Mouse (Mus musculus) adrenal gland, postnatal 4 days (tissue): ENCODE data around the gene Lgi2. TPM values are rescaled to one million over a fixed set of nuclear protein-coding genes. Genes with fewer than 3 reads are reported as not detected.

Experiments
- total RNA-seq, 2 experiments: library from RNA; stranded (reverse); gene quantifications; 2 replicates each; pipeline ENCODE4 v1.2.3; 2021

Gene Lgi2
- total RNA-seq, 2 experiments from 2014 or later: 3.7 to 4.4 TPM

Other genes with a start within 250 kb of the Lgi2 start
- 10 to 100 TPM; 34.1 to 35.1 TPM for gene Sod3, start 202.7 kb downstream of the Lgi2 start, total RNA-seq
- gene Ccdc149, start 94.9 kb downstream of the Lgi2 start, total RNA-seq: 1 to 10 TPM; 7.9 to 8.2 TPM
- gene Sepsecs, start 103.2 kb upstream of the Lgi2 start, total RNA-seq: 10 to 100 TPM; 16.8 to 21.8 TPM
- 10 to 100 TPM; 12.7 to 16.0 TPM for gene Pi4k2b, start 175.1 kb upstream of the Lgi2 start, total RNA-seq
- gene Zcchc4, start 208.9 kb upstream of the Lgi2 start, total RNA-seq: 10 to 100 TPM; 16.3 to 16.5 TPM